Mouse (Mus musculus) gastrocnemius, postnatal 14 days (tissue): ENCODE results near the gene Gm49383. TPM values are rescaled to one million over a fixed set of nuclear protein-coding genes. Genes with fewer than 3 reads are reported as not detected.

Experiments
- DNase-seq: peaks from one replicate; pipeline ENCODE4 v3.0.0; 2021; ENCODE audit warnings: mixed read lengths
- intact Hi-C: fragments of 180-260 bp; cut with DNase I; formaldehyde crosslinking; loops from one replicate; pipeline ENCODE4 v1.15.1; 2025; ENCODE audit warnings: low total_unique reads
- total RNA-seq, 2 experiments: library from RNA; stranded (reverse); gene quantifications; 2 replicates each; pipeline ENCODE4 v1.2.3; 2021

The Gm49383 gene
- total RNA-seq, 2 experiments from 2014 or later: 1.5 to 2.8 TPM

DNA sequence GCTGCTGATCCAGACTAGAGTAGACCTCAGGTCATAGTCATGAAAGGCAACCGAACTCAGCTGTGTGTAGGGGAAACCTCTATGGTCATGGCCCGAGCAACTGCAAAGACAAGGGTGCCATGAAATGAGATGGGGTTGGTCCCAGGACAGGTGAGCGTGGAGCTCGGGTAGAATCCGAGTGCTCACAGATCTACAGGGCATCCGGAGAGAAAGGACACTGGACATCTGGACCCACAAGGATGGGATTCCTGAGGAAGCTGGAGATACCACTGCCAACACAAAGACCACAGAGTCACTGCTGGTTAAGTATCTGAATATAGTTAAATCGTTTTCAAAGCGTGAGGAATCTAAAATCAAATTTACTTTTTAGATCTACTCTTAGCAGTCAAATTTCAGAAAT lies 10.5 kb upstream of the Gm49383 start:
- intact Hi-C loops: no loop called here
- DNase-seq: no peak

DNA sequence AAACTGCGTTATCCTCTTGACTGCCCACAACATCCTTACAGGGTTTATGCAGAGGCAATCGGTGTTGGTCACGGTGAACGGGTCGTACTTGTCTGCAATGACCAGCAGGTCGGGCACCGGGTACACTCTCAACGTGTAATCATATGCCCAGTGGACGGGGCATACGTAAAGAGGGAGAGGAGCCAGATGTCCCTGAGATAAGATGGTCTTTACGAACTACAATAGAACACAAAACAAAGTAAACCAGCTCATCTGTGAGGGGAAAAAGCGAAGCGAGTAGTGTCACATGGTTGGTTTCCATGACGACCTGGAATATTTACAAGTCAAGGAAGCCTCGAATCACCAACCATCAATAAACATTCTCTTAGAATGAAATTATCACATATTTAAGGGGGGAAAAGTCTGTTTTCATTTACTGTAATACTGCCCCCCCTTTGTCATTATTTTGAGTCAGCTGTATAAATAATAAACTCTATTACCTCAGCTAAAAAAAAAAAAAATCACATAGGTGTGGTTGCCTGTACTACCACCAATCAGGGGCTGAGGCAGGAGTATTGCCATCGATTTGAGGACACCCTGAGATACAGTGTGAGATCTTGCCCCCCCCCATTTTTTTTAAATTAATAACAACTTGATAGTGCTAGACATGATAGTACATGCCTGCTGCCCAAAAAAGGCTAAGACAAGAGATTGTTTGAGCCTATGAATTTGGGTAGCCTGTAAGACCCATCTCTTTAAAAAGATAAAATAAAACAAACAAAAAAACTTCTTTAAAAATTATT lies 7.3 kb upstream of the Gm49383 start, which contains the start of gene Gm49384:
Gene Gm49384 (minus strand): TSS at position 216 of the 782 bp plus-strand sequence.
- DNase-seq: no peak
- intact Hi-C loops: no loop called here

- intact Hi-C loops: no loop called here
- no peak for DNase-seq
Observed at GRCm38 (mm10) chr12:69198985-69199384, 2.1 kb upstream of the Gm49383 start.

GRCm38 (mm10) chr12:69198164-69198535 lies 1.2 kb upstream of the Gm49383 start, which contains the start of gene Dnaaf2:
Gene Dnaaf2, minus strand, starts transcription at chr12:69198429.
- intact Hi-C loops: no loop called here
- peak; percentile 56 for DNase-seq

- intact Hi-C loops: no loop called here
- DNase-seq: peak; percentile 64
Observed at GRCm38 (mm10) chr12:69197378-69198163, 667 bp upstream of the Gm49383 start.

DNA sequence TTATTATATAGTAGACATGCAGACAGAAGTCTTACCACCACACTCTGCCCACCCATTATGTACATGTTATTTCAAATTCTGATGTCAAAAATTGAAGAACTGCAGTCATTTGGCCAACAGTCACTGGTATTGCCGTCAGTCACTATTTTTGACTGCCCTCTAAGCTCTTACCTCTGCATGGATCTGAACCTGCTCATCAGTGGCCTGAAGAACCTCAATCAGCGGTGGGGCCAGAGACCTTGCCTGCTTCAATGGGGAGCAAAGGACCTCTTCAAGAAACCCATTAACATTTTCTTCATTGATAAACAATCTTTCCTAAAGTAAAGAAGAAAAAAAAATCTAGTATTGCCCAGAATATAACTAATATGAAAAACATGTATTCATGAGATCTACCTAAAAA lies 4.3 kb downstream of the Gm49383 start:
- intact Hi-C loops: no loop called here
- no peak for DNase-seq

DNA sequence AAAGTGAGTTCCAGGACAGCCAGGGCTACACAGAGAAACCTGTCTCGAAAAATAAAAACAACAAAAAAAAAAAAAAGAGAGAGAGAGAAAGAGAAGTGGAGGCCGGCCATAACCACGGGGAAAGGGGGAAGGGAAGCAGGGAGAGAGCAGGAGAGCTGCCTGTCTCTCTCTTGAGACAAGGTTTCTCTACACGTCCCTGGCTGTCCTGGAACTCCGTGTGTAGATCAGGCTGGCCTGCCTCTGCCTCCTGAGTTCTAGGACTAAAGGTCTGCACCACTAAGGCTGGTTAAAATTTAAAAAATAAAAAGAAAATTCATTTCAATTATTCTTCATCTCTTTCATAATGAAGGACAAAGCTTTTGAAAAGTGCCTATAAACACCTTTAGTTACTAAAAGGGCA lies 5.5 kb downstream of the Gm49383 start:
- intact Hi-C loops: no loop called here
- no peak for DNase-seq

GRCm38 (mm10) chr12:69190522-69190921 lies 6.4 kb downstream of the Gm49383 start:
- intact Hi-C loops: no loop called here

DNA sequence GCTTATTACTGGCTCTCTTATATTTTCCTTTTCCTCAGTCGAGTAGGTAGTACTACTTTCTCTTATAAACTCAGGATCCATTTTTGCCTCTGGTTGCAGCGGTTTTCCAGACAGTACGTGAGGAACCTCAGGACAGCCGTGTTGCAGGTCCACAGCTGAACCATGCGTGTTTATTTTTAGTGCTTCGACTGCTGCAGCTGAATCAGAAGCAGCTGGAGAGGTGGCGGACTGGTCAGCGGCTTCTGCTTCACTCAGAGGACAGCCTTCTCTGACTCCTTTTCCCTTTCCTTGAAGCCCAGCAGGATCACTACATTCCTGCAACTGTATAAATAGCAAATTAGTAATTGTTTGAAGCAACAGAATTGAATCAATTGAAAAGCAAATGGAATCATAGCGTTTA lies 6.8 kb downstream of the Gm49383 start:
- intact Hi-C loops: no loop called here
- no peak for DNase-seq

More at GRCm38 (mm10) chr12:69190522-69190921, 6.4 kb downstream of the Gm49383 start:
- no peak for DNase-seq

GRCm38 (mm10) chr12:69186811-69187471 lies 10.0 kb downstream of the Gm49383 start:
- DNase-seq: no peak
- intact Hi-C loops: loop anchor here (10.0 kb wide), 1 partner anchor 408 kb away; no protein-coding TSS in a partner anchor

- DNase-seq: no peak
- intact Hi-C loops: loop anchor here (10.0 kb wide), 1 partner anchor 409 kb away; no protein-coding TSS in a partner anchor
Observed at GRCm38 (mm10) chr12:69185371-69185770, 11.5 kb downstream of the Gm49383 start.

DNA sequence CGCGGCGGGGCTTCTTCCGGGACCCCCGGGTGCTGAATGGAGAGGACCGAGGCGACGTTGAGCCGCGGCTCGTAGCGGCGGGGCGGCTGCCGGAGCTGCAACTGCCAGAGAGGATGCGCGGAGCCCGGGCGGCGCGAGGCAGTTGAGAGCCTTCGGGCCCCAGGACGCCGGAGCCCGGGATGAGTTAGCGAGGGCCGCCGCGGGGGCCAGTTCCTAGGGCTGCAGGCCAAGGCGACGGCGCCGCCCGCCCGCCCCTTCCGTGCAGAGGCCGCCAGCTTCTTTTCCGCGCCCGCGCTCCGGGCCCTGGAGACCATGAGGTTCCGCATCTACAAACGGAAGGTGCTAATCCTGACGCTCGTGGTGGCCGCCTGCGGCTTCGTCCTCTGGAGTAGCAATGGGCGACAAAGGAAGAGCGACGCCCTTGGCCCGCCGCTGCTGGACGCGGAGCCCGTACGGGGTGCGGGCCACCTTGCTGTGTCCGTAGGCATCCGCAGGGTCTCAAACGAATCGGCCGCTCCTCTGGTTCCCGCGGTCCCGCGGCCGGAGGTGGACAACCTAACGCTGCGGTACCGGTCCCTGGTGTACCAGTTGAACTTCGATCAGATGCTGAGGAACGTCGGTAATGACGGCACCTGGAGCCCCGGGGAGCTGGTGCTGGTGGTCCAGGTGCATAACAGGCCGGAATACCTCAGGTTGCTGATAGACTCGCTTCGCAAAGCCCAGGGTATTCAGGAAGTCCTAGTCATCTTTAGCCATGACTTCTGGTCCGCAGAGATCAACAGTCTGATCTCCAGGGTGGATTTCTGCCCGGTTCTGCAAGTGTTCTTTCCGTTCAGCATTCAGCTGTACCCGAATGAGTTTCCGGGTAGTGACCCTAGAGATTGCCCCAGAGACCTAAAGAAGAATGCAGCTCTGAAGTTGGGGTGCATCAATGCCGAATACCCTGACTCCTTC lies 12.3 kb downstream of the Gm49383 start:
- intact Hi-C loops: loop anchor here (10.0 kb wide), 1 partner anchor 410 kb away; no protein-coding TSS in a partner anchor
- DNase-seq: peak; percentile 67

- DNase-seq: peak; percentile 99
- intact Hi-C loops: loop anchor here (10.0 kb wide), 1 partner anchor 411 kb away; no protein-coding TSS in a partner anchor
Observed at GRCm38 (mm10) chr12:69183583-69184308, 13.2 kb downstream of the Gm49383 start, which contains the start of the genes Rpl36al and Mgat2. Gene Rpl36al, minus strand, starts transcription at chr12:69184083. Gene Mgat2, plus strand, starts transcription at chr12:69184157.

- DNase-seq: no peak
- intact Hi-C loops: loop anchor here (10.0 kb wide), 1 partner anchor 413 kb away; no protein-coding TSS in a partner anchor
Observed at GRCm38 (mm10) chr12:69181800-69182199, 15.1 kb downstream of the Gm49383 start.

GRCm38 (mm10) chr12:69179371-69179770 lies 17.5 kb downstream of the Gm49383 start:
- DNase-seq: no peak
- intact Hi-C loops: no loop called here

- DNase-seq: no peak
- intact Hi-C loops: no loop called here
Observed at GRCm38 (mm10) chr12:69177526-69177925, 19.4 kb downstream of the Gm49383 start.

DNA sequence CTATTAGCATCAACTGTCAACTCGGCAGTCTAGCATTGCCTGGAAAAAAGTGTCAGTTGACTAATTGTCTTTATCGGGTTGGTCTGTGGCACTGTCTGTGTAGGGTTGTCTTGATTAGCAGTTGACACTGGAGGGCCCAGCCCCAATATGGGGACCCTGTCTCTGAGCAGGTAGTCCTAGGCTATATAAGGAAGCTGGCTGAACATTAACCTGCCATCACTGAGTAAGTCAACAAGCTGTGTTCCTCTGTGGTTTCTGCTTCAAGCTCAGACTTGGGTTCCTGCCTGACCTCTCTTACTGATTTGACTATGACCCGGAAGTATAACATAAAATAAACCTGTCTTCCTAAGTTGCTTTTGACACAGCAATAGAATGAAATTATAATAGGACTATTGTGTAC lies 20.9 kb downstream of the Gm49383 start:
- intact Hi-C loops: no loop called here
- DNase-seq: no peak

GRCm38 (mm10) chr12:69171307-69171706 lies 25.6 kb downstream of the Gm49383 start:
- no peak for DNase-seq
- intact Hi-C loops: no loop called here
